Mouse (Mus musculus) forebrain, embryonic 11.5 days (tissue): Measurements from ENCODE around the gene Purb. TPM values are rescaled to one million over a fixed set of nuclear protein-coding genes. Genes with fewer than 3 reads are reported as not detected.
A peak's percentile ranks its signal among the peaks of the same experiment; 100 is the strongest.

ENCODE experiments used
- ATAC-seq: fragments of 200-750 bp; cut with Nextera tagmentation; replicated peaks from 2 replicates; pipeline ENCODE4 v1.8.0; 2017; ENCODE audit warnings: moderate TSS enrichment; ENCODE audit not compliant: low FRiP score
- DNase-seq: peaks from one replicate; pipeline ENCODE4 v3.0.0-alpha.2; 2017; ENCODE audit warnings: low spot score
- H3K27ac ChIP-seq: fragments of 300-500 bp; sonication (generic); 2 replicates; pipeline ENCODE4 v1.5.1; 2014; ENCODE audit warnings: low read depth, low read length
- H3K27me3 ChIP-seq: fragments of 300-500 bp; sonication (generic); 2 replicates; pipeline ENCODE4 v1.6.1; 2014; ENCODE audit warnings: mild to moderate bottlenecking, low read length, mixed read lengths; ENCODE audit not compliant: control insufficient read depth, insufficient read depth
- H3K36me3 ChIP-seq: fragments of 300-500 bp; sonication (generic); 2 replicates; pipeline ENCODE4 v1.6.1; 2014; ENCODE audit warnings: mild to moderate bottlenecking, low read length, moderate library complexity, mixed read lengths; ENCODE audit not compliant: control insufficient read depth, insufficient read depth
- H3K4me1 ChIP-seq: fragments of 300-500 bp; sonication (generic); replicated peaks from 2 replicates; pipeline ENCODE4 v1.6.1; 2014; ENCODE audit warnings: low read length, mixed read lengths; ENCODE audit not compliant: control insufficient read depth, insufficient read depth
- H3K4me2 ChIP-seq: fragments of 300-500 bp; sonication (generic); 2 replicates; pipeline ENCODE4 v1.6.1; 2014; ENCODE audit warnings: low read depth, mild to moderate bottlenecking, low read length, moderate library complexity, mixed read lengths; ENCODE audit not compliant: severe bottlenecking
- H3K4me3 ChIP-seq: fragments of 300-500 bp; sonication (generic); 2 replicates; pipeline ENCODE4 v1.5.1; 2014; ENCODE audit warnings: low read depth, low read length
- H3K9ac ChIP-seq: fragments of 300-500 bp; sonication (generic); 2 replicates; pipeline ENCODE4 v1.6.1; 2014; ENCODE audit warnings: low read length
- H3K9me3 ChIP-seq: fragments of 300-500 bp; sonication (generic); 2 replicates; pipeline ENCODE4 v1.6.1; 2016; ENCODE audit warnings: low read length, mixed read lengths; ENCODE audit not compliant: control insufficient read depth
- WGBS: fragments of 180-500 bp; shearing (Covaris S2); extraction: QIAGEN DNeasy Blood & Tissue Kit; methylation state at CpG from one replicate; pipeline ENCODE4 v1.1.7; 2014; 5-methylcytosine and 5-hydroxymethylcytosine counted together
- polyA plus RNA-seq: library from polyadenylated mRNA; unstranded; fragments of >200 nt; fragmentation: Nextera tagmentation; extraction: Ambion mirVana; gene quantifications from 2 replicates; pipeline ENCODE4 v1.2.1, GENCODE M21; 2014

Gene Purb
- polyA plus RNA-seq, 1 experiment from 2014 or later: 15.0 TPM

- H3K27ac ChIP-seq: no peak overlapping the region
- no peaks in the 10 kb centered on the region for H3K36me3 ChIP-seq
- DNase-seq (no peak), ATAC-seq (no peak)
- 79% methylated on average over 7 of the region's 7 CpGs for WGBS
- H3K9me3 ChIP-seq: no peaks in the 10 kb centered on the region
- H3K4me2 ChIP-seq: no peak overlapping the region
- no peak overlapping the region for H3K4me3 ChIP-seq
- no peak overlapping the region for H3K9ac ChIP-seq
- no peaks in the 10 kb centered on the region for H3K27me3 ChIP-seq
- no peaks in the 10 kb centered on the region for H3K4me1 ChIP-seq
Observed at GRCm38 (mm10) chr11:6480191-6480590, 4.5 kb upstream of the Purb start.

GRCm38 (mm10) chr11:6479231-6479630 lies 3.5 kb upstream of the Purb start:
- H3K27ac ChIP-seq: no peak overlapping the region
- DNase-seq (no peak), ATAC-seq (no peak)

GRCm38 (mm10) chr11:6477350-6477749 lies 1.6 kb upstream of the Purb start:
- no peaks in the 10 kb centered on the region for H3K27me3 ChIP-seq
- ATAC-seq (no peak), DNase-seq (no peak)
- H3K9me3 ChIP-seq: no peaks in the 10 kb centered on the region
- H3K36me3 ChIP-seq: no peaks in the 10 kb centered on the region; the same call in 1 of the 2 replicates
- H3K4me2 ChIP-seq: no peak overlapping the region
- no peak overlapping the region for H3K4me3 ChIP-seq
- peaks cover 15% of the 10 kb centered on the region for H3K4me1 ChIP-seq
- no peak overlapping the region for H3K27ac ChIP-seq
- WGBS: 94% methylated on average over 1 of the region's 1 CpGs
- H3K9ac ChIP-seq: no peak overlapping the region

More at GRCm38 (mm10) chr11:6479231-6479630, 3.5 kb upstream of the Purb start:
- no peak overlapping the region for H3K9ac ChIP-seq
- 83% methylated on average over 2 of the region's 2 CpGs for WGBS
- H3K9me3 ChIP-seq: no peaks in the 10 kb centered on the region
- H3K36me3 ChIP-seq: no peaks in the 10 kb centered on the region
- H3K4me2 ChIP-seq: no peak overlapping the region
- no peaks in the 10 kb centered on the region for H3K27me3 ChIP-seq
- peaks cover 3% of the 10 kb centered on the region; the same call in 1 of the 2 replicates for H3K4me1 ChIP-seq
- no peak overlapping the region for H3K4me3 ChIP-seq

- no peaks in the 10 kb centered on the region; the same call in 1 of the 2 replicates for H3K36me3 ChIP-seq
- ATAC-seq (no peak), DNase-seq (no peak)
- H3K9ac ChIP-seq: no peak overlapping the region
- H3K9me3 ChIP-seq: no peaks in the 10 kb centered on the region
- no peak overlapping the region for H3K4me3 ChIP-seq
- peaks cover 18% of the 10 kb centered on the region for H3K4me1 ChIP-seq
- H3K27ac ChIP-seq: no peak overlapping the region
- H3K4me2 ChIP-seq: no peak overlapping the region
- no peaks in the 10 kb centered on the region for H3K27me3 ChIP-seq
- 76% methylated on average over 6 of the region's 6 CpGs for WGBS
Observed at GRCm38 (mm10) chr11:6476876-6477275, 1.2 kb upstream of the Purb start.

GRCm38 (mm10) chr11:6474874-6475731 lies 614 bp downstream of the Purb start:
- Histone ChIP-seq H3K27ac (peak overlapping the region; percentile 92), H3K4me1 (peaks cover 21% of the 10 kb centered on the region), H3K4me3 (peak overlapping the region; percentile 96), H3K27me3 (no peaks in the 10 kb centered on the region), H3K9ac (peak overlapping the region; percentile 92), H3K36me3 (no peaks in the 10 kb centered on the region; the same call in 1 of the 2 replicates), H3K4me2 (peak overlapping the region; percentile 80), H3K9me3 (no peaks in the 10 kb centered on the region)
- DNase-seq (peak; percentile 80), ATAC-seq (peak; percentile 35)
- WGBS: under 1% methylated on average over 108 of the region's 109 CpGs

GRCm38 (mm10) chr11:6474381-6474780 lies 1.3 kb downstream of the Purb start:
- Histone ChIP-seq H3K4me3 (peak overlapping the region; percentile 96), H3K36me3 (no peaks in the 10 kb centered on the region; the same call in 1 of the 2 replicates), H3K4me2 (peak overlapping the region; percentile 80), H3K27me3 (no peaks in the 10 kb centered on the region), H3K9me3 (no peaks in the 10 kb centered on the region), H3K27ac (no peak overlapping the region), H3K9ac (peak overlapping the region; percentile 92), H3K4me1 (peaks cover 22% of the 10 kb centered on the region)
- no peak for DNase-seq
- 46% methylated on average over 6 of the region's 6 CpGs for WGBS
- ATAC-seq: no peak

- peaks cover under 1% of the 10 kb centered on the region; the same call in 1 of the 2 replicates for H3K36me3 ChIP-seq
- DNase-seq: no peak
- H3K27me3 ChIP-seq: no peaks in the 10 kb centered on the region
- peak overlapping the region; percentile 31 for H3K4me3 ChIP-seq
- no peaks in the 10 kb centered on the region for H3K9me3 ChIP-seq
- peak overlapping the region; percentile 51 for H3K9ac ChIP-seq
- ATAC-seq: no peak
- peak overlapping the region; percentile 58 for H3K4me2 ChIP-seq
- H3K27ac ChIP-seq: no peak overlapping the region
- H3K4me1 ChIP-seq: peaks cover 22% of the 10 kb centered on the region
Observed at GRCm38 (mm10) chr11:6472076-6472475, 3.6 kb downstream of the Purb start.

GRCm38 (mm10) chr11:6471493-6471892 lies 4.2 kb downstream of the Purb start:
- Histone ChIP-seq H3K9ac (peak overlapping the region; percentile 51; the same call in 1 of the 2 replicates), H3K4me1 (peaks cover 22% of the 10 kb centered on the region), H3K4me3 (peak overlapping the region; percentile 31), H3K4me2 (peak overlapping the region; percentile 43; the same call in 1 of the 2 replicates), H3K36me3 (peaks cover 3% of the 10 kb centered on the region; the same call in 1 of the 2 replicates), H3K27ac (no peak overlapping the region), H3K27me3 (no peaks in the 10 kb centered on the region), H3K9me3 (no peaks in the 10 kb centered on the region)
- WGBS: 72% methylated on average over 1 of the region's 1 CpGs
- DNase-seq: no peak
- ATAC-seq: no peak
